Mouse (Mus musculus): ENCODE measurements around the gene Ndufs3.

GRCm38 (mm10) chr2:90950149-90950548 is 45.5 kb upstream of the Ndufs3 start:
- no peak for TF ChIP-seq CTCF (IDR thresholded peaks at IDR 0.05; ENCODE audit: insufficient read depth, low read length)
- TF ChIP-seq POLR2A (IDR thresholded peaks at IDR 0.05; ENCODE audit: borderline replicate concordance, extremely low read depth, low read depth, low read length): no peak
